Comparison of ENCODE assay signal across 25 mouse cellular contexts in the genomic region with DNA sequence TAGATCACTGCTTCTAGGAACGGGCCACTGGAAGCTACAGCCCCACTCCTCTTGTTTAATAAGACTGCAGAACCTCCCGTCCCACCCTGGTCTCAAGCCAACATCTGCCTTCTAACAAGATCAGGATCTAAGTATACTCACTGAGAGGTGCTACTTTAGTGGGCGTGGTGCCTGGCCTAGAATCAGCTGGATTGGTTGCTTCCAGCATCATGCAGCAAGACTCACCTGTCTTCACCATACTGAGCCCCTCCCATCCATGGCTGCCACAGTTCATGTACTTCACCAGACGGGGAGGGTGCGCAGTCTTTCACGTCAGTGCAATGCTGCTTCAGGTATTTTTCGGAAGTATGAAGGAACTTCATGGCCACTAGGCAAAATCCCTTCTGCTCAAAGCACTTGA. TPM values are rescaled to one million over a fixed set of nuclear protein-coding genes. Genes with fewer than 3 reads are reported as not detected.
A peak's percentile ranks its signal among the peaks of the same experiment; 100 is the strongest.
DNase-seq lines count a peak whose midpoint lies in the region; ATAC-seq lines count a peak whose summit lies in the region.
"Had no signal": no experiment of that assay in that cellular context is flagged by ENCODE, and none has a peak within 500 bp of the region (broad histone marks: within the 10 kb centered on the region; RNA-seq: fewer than 3 reads in every experiment).

No protein-coding gene starts in this region.

- ATAC-seq in kidney, embryonic 15.5 days (replicated peaks; ENCODE audit: low FRiP score): no peak
- ATAC-seq: CD4-positive, CD25-positive, alpha-beta regulatory T cell, adult 4 months; forebrain, embryonic 13.5 days; forebrain, embryonic 16.5 days; hindbrain, postnatal 0 days had no signal

- intact Hi-C loops in left cerebral cortex, postnatal 4 days (cut with DNase I): no loop called here
- intact Hi-C loops in left cerebral cortex, postnatal 36 days (cut with DNase I): no loop called here

- no peaks in the 10 kb centered on the region for H3K27me3 ChIP-seq in kidney, embryonic 15.5 days
- H3K27me3 ChIP-seq: forebrain, embryonic 13.5 days; heart, embryonic 13.5 days had no signal

- no peak overlapping the region for H3K4me3 ChIP-seq in kidney, embryonic 15.5 days (replicated peaks)
- H3K4me3 ChIP-seq: forebrain, embryonic 10.5 days; forebrain, embryonic 13.5 days; gastrocnemius, adult 2 months; heart, embryonic 10.5 days; heart, embryonic 13.5 days had no signal

- H3K9me3 ChIP-seq in kidney, embryonic 15.5 days (replicated peaks): no peaks in the 10 kb centered on the region
- H3K9me3 ChIP-seq: forebrain, embryonic 10.5 days; forebrain, embryonic 13.5 days; heart, embryonic 10.5 days; heart, embryonic 13.5 days had no signal

- peak; percentile 8 for DNase-seq in kidney, postnatal 10 days
- DNase-seq in left cerebral cortex, postnatal 4 days: peak; percentile 6
- DNase-seq in left cerebral cortex, postnatal 36 days (ENCODE audit: low spot score in 2 of 2): no peak
- DNase-seq in thymus, postnatal 4 days: peak; percentile 28
- no peak for DNase-seq in thymus, postnatal 10 days (ENCODE audit: low spot score in 2 of 2)
- peak; percentile 68 for DNase-seq in ZHBTc4 (ENCODE audit: low read depth, low spot score)
- DNase-seq in ovary, postnatal 14 days (ENCODE audit: low spot score): no peak
- DNase-seq: adrenal gland, adult 2 months; adrenal gland, postnatal 14 days; cerebellum, adult 11-12 months; cerebellum, adult 8-10 months; gastrocnemius, adult 2 months; gastrocnemius, postnatal 14 days; heart, adult 18-20 months; heart, postnatal 14 days; heart, postnatal 4 days had no signal

- 88% methylated on average over 7 of the region's 7 CpGs for WGBS in kidney, embryonic 15.5 days

- peaks cover 8% of the 10 kb centered on the region for H3K4me1 ChIP-seq in kidney, embryonic 15.5 days
- H3K4me1 ChIP-seq: forebrain, embryonic 13.5 days; heart, embryonic 10.5 days; heart, embryonic 13.5 days had no signal

- no peak overlapping the region for H3K4me2 ChIP-seq in kidney, embryonic 15.5 days
- H3K4me2 ChIP-seq: forebrain, embryonic 13.5 days; heart, embryonic 13.5 days; hindbrain, embryonic 14.5 days had no signal

- no peak overlapping the region for H3K9ac ChIP-seq in kidney, embryonic 15.5 days
- H3K9ac ChIP-seq: forebrain, embryonic 13.5 days; heart, embryonic 13.5 days; hindbrain, embryonic 14.5 days had no signal

- H3K27ac ChIP-seq in kidney, embryonic 15.5 days: no peak overlapping the region
- H3K27ac ChIP-seq: forebrain, embryonic 10.5 days; forebrain, embryonic 13.5 days; gastrocnemius, adult 2 months; heart, embryonic 10.5 days; heart, embryonic 13.5 days; hindbrain, embryonic 14.5 days; hindbrain, postnatal 0 days had no signal

- H3K36me3 ChIP-seq in kidney, embryonic 15.5 days: no peaks in the 10 kb centered on the region
- H3K36me3 ChIP-seq: forebrain, embryonic 10.5 days; heart, embryonic 10.5 days; heart, embryonic 13.5 days had no signal

RNA-seq across cellular contexts. Expression of gene Slc23a2, which starts 34.5 kb away (rescaled TPM):
- 12.9 and 14.5 TPM in 2 replicates for polyA plus RNA-seq in kidney, embryonic 15.5 days (2015; fragmentation: Nextera tagmentation; extraction: Ambion mirVana)
- total RNA-seq in left cerebral cortex, postnatal 4 days (2021): 10 to 100 TPM; 75.9 to 79.6 TPM
- total RNA-seq in left cerebral cortex, postnatal 36 days (2021): 100 to 1,000 TPM; 150 to 153 TPM

Comparison
In these comparisons a context has a peak if more than half of its experiments do, and no peak if none do; other contexts are left out.
1. DNase-seq: peak in kidney, postnatal 10 days (single experiment), left cerebral cortex, postnatal 4 days (single experiment), thymus, postnatal 4 days (single experiment) and ZHBTc4 (single experiment); none in left cerebral cortex, postnatal 36 days (0 of 2), thymus, postnatal 10 days (0 of 2) and ovary, postnatal 14 days (single experiment).